Mouse (Mus musculus) adrenal gland, adult 2 months (tissue): ENCODE measurements around the gene Trp53i13. TPM values are rescaled to one million over a fixed set of nuclear protein-coding genes. Genes with fewer than 3 reads are reported as not detected.

Experiments used
- DNase-seq: peaks from one replicate; pipeline ENCODE4 v3.0.0; 2021
- polyA plus RNA-seq: library from polyadenylated mRNA; depleted of rRNA; stranded (reverse); fragments of >200 nt; gene quantifications from 2 replicates; pipeline ENCODE4 v1.2.3, GENCODE M21; 2012
- total RNA-seq, 2 experiments: library from RNA; stranded (reverse); gene quantifications; 2 replicates each; pipeline ENCODE4 v1.2.3; 2021

Gene Trp53i13
- total and polyA plus RNA-seq, 3 experiments, result 6.3 to 31.1 (median 15.6) TPM

DNA sequence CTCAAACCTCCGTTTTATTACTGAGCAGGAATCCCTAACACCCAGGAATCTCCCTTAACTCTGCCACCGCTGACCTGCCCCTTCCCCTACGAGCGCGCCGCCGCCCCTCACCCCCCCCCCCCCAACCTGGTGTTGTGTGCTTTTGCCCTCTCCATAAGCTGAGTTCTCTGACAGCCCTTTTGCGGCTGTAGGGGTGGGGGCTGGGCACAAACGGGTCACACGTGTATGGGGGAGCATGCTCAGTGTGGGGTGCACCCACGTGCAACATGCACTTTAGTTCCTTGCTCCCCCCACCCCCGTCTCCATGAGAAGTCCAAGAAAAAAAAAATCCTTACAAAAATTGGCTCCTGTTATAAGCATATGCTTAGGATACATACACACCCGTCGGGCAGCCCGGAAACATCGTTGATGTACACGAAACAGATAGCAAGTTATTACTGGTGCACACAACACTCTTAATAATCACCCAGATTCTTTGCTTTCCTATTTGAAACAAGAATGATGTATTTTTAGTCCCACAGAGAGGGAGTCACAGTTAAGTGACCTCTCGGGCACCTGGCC lies 23.4 kb downstream of the Trp53i13 start:
- DNase-seq, result peak; percentile 44

DNA sequence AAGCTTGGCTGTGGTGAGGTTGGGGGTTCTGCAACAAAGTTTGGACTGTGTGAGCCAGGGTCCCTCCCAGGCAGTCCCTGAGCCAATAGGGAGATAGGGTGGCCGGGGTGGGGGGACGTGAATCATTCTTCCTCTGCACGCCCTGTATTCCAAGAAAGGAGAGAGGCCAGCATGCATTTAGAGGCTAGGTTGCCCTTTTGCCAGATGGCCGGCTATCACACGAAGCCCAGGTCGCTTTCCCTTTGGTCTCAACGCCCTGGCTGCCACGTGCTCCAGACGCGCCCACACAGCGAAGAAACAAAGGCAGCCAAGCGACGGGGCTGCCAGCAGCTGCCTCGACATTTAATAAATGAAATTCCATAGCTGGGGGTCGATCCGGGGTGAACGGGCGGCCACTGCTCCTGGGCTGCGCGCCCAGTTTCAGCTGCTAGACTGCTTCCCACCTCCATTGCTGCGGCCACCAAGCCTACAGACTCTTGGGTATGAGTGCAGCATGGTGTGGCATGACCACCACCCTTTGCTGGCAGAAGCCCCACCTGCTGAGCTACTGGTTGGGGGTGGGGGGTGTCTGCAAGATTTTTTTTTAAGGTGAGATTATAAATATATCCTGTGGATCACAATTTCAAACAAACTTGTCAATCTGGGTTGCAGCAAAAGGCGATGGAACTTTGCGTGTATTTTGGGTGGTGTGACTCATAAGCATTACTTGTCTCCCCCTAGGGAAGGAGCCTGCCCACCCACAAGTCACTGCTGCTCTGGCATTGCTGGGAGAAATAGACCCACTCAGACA lies 24.1 kb downstream of the Trp53i13 start:
- DNase-seq, result peak; percentile 80

DNA sequence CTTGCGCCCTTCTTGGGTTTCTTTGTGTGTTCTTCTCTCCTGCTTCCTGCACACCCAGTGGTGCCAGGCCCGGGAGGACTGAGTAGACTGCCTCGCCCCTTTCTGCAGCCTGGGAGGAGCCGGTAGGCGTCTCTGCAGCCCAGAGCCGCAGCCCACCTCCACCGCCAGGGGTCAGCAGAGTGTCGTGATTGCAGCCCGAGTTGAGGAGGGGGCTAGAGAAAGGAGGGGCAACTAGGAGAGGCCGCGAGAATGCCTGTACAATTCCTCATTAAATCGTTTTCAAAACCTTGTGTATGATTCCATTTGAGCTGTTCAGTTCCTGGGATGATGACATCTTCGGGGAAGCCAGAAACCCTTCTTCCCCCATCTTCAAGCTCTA lies 24.7 kb downstream of the Trp53i13 start:
- peak; percentile 91 for DNase-seq

DNA sequence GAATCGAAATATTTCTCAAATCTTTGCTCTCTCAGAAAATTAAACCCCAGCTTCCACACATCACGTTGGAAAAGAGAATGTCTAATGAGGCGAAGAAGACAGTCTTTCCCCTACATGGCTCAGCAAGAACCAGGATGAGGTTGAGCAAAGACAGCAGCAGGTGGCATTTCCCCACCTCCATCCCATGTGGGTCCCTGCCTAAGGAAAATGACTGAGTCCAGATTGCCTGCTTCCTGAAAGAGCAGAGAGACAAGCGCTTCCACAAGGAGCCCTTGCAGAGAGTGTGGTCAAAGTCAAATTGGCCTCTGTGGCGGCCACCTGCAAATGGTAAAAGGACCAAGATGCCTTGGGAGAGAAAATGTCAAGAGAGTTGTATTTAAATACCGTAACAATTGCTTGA lies 25.3 kb downstream of the Trp53i13 start:
- DNase-seq, result no peak

DNA sequence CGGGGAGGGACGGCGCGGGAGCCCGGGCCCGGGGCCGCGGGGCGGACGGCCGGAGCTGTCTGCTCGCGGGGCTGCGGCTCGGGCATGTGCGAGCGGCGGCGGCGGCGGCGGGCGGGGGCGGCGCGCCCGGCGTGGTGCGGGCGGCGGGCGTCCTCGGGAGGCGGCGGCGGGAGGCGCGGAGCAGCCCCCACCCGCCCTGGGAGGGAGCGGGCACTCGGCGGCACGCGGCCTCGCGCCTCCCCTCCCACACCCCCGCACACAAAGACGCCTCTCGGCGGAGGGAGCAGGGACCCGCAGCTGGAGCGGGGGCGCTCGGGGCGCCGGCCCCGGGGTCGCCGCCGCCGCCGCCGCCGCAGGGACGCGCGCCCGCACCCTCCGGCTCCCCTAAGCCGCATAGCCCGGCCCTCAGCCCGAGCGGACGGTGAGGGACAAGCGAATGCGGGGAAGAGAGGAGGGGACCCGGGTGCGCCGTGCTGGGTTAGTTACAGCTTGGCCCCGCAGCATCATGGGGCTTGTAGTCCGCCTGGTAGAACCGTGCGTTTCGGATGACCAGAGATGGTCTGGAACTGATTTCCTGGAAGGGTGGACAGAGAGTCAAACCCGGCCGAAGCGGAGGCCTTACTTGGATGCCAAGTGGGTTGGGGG lies 26.1 kb downstream of the Trp53i13 start, which contains the start of gene Ankrd13b:
TSS of gene Ankrd13b (minus strand) at position 88 of the 645 bp plus-strand sequence.
- DNase-seq, result peak; percentile 87

DNA sequence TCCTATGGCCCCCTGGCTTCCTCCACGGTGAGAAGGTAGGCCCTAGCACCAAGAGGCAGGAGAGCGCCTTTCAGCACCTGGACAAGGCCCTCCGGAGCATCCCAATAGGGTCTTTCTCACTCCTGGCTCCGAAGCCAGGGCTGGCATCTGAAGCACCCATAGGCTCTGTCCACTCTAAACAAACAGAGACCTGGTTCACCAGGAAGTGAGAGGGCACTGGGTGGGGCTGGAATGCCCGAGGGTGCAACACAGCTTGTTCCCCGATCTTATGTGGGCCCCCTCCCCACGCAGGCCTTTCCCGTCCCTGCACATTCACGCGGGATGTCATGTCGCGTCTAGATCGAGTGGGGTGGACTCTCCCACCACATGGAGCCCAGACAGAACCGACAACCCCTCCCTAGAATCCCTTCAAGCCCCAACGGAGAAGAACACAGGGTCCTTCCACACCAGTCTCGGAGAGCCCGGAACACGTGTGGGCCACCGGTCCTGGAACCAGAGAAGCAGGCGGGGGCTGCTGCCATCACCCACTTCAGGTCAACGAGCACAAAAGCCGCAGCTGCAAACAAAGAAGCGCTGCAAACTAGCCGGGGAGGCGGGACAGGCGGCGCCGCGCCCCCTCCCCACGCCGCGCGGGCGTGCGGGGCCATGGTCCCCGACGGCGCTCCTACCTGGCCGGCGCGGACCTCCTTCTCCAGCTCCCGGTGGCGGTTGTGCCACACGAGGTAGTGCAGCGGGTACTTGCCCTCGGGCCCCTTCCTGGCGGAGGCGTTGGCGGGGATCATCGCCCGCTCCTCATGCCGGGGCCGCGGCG lies 26.8 kb downstream of the Trp53i13 start:
- DNase-seq, result no peak

DNA sequence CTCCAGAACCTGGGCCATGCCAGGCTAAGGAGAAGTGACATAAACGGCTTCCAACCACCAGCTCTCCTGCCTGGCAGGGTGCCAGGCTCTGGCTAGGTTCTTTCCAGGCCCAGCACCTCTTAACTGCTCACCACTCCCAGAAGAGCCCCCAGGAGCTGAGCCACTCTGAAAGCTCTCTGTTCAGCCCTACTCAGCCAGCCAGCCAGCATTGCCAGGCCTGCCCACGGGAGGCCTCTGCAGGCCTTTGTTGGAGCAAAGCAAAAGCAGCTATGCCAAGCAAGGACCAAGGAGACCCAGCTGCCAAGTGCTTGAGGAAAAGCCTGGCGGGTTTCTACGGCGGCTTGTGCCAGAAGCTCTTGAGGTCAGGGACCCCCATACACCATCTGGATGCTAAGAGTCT lies 29.0 kb downstream of the Trp53i13 start:
- no peak for DNase-seq

DNA sequence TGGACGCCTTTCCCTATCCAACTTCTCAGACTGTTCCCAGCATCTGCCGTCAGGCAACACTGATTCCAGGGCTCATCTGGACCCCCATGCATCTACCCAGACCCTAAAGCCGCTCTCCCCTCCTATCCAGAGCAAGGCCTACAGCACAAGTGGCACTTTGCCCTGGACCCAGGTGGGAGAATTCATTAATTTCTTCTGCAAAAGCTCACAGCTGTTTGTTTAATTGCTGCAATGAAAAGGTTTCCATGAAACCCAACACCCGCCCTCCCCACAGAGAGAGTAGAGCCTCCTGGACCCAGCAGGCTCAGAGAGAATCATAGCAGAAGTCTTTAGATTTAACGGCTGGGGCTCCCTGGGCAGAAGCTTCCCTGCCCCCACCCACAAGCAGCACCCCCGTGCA lies 30.6 kb downstream of the Trp53i13 start:
- no peak for DNase-seq

DNA sequence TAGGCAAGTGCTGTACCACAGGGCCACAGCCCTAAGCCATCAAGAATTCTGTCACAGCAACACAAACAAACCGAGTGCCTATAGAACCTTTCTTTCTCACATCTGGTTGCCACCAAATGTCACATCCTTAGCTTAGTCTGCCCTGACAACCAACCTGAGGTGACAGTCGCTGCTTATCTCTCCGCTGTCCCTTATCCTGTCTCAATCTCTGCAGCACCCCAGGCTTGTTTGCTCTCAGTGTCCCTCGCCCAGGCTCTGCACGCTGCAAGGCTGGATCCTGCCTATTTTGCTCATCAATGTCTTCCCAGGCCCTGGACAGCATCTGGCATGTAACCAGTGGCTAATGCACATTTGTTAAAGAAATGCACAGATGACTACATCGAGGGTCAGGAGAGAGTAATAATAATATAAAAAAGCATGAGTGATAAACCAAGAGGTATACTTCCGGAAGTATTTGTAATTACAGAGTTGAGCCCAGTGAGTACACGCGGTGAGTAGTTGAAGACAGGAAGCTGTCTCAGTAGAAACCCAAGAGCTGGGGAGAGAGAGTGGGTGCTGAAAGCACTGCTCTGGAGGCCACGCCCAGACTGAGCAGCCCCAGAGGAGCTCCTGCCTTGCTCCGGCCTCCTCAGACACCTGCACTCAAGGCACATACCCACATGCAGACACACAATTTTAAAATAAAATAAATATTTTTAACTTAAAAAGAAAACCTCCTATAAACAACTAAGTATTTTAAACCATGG lies 32.1 kb downstream of the Trp53i13 start:
- no peak for DNase-seq

DNA sequence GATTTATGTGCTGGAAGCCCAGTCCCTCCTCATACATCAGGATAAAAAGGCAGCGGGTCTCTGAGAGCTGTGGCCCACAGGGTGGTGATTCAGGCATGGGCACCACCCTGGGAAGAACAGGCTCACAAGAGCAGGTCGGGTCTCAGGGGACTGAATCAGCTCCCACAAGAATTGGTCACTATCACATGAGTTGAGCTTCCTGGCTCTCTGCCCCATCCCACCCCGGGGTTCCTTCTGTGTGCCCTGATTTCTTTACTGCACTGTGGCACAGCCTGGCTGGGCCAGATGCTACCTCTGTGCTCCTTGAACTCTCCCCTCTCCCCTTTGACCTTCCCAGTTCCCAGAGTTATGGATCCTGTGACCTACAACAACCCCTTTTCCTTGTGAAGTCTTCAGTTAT lies 32.7 kb downstream of the Trp53i13 start:
- no peak for DNase-seq

DNA sequence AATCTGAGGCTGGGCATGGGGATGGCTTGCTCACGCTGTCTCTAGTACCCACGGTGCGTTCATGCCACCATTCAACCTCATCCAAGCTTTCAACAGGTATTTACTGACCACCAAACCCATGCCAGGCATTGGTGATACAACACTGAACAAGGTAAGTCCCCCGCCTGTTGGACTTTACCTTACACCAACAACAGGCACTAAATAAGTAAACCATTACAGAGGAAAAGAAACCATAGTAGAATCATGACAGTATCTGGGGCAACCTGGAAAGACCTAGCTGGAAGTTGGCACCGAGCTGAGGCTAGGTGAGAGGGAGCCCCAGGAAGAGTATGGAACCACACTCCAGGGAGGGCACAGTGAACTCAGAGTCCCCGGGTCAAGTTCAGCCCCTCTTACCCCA lies 38.9 kb downstream of the Trp53i13 start:
- no peak for DNase-seq

DNA sequence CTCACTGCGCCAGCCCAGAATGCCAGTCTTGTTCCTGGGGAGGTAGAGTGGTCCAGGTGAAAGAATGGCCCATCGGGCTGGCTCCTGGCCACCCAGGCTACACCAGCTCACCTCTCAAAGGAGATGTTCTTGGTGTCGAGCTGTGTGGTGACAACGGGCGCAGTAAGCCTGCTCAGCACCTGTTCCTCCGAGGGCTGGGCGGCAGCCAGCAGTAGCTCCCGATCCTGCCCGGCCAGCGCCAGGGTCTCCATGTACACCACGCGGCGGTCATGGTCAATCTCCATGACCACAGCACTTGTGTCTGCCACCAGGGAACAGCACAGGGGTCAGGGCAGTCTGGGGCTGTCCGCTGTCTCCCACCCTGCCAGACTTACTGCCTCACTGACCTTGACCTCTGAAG lies 39.6 kb downstream of the Trp53i13 start:
- DNase-seq, result no peak

DNA sequence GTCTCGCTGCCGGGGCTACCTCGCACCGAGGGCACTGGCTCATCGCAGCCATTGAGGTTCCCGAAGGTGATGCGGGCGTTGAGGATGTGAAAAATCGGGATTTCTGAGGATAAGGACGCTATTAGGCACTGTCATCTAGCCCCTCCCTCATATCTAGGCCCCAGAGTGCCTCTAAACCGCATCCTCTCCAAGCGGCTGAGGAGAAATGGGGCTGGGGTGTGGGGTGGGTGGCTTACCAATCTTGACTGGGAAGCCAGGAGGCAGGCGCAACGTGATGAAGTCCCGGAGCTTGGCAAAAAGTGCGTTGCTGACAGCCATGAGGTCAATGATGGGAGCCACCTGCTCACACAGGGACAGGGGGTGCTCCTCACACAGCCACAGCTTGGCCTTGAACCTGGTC lies 43.0 kb downstream of the Trp53i13 start:
- DNase-seq, result no peak

DNA sequence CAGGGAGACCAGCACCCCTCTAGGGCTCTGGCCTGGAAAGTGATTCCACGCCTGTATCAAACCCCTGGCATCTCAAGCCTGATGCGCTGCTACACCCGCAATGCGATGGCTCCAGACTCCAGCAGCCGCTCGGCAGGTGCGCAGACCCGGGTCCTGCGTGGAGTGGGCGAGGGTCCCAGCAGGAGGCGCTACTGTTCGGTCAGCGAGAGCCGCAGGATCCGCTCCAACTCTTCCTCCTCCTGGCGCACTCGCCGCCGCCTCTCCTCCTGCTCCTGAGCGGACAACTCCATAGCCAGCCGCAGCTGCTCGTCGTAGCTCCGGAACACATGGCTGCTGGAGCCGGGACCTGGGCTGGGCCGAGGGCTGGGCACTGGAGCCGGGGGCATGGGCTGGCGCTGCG lies 44.4 kb downstream of the Trp53i13 start:
- DNase-seq, result no peak

DNA sequence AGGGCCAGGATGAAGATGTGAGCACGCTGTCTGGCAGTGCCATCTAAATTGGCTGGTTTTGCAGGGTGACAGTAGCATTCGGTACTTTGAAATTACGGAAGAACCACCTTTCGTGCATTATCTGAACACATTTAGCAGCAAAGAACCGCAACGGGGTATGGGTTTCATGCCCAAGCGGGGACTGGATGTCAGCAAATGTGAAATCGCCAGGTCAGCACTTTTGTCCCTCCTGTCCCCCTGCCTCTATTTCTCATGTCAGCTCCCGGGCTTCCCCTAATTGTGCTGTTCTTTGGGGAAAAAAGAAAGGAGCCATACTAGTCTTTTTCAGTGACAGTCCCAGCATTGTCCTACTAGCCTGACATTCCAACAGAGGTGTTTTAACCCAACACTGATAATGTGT lies 47.4 kb downstream of the Trp53i13 start:
- DNase-seq, result no peak

DNA sequence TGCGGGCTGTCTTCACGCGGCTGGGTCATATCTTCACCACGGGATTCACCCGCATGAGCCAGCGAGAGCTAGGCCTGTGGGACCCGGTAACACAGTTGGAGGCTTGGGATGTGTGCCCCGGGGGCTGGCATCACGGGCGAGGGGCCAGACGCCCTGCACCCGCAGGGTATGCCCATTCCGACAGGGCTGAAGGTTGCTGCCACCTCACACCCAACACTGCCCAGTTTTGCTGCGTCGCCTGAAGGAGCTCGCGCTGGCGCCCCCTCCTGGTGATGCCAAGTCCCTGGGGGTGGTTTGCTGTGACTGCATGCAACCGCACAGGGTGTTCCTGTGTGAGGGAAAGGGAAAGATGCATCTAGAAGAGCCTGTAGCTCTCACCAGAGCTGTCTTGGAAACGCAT lies 48.0 kb downstream of the Trp53i13 start:
- DNase-seq, result peak; percentile 85

DNA sequence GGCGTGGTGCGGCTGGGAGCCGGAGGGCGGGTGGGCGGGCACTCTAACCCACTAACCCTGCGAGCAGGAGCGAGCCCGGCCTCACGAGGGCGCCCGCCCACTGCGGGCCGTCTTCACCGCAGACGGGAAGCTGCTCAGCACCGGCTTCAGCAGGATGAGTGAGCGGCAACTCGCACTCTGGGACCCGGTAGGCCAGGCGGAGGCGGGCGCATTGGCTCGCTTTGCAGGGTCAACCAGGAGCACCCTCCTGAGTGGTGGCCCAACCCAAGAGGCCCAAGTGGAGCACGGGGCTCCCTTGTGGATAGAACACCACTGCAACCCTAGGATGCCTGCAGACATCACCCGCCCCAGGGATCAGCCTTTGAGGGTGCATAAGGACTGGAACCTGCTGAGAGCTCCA lies 48.6 kb downstream of the Trp53i13 start:
- DNase-seq, result peak; percentile 87

DNA sequence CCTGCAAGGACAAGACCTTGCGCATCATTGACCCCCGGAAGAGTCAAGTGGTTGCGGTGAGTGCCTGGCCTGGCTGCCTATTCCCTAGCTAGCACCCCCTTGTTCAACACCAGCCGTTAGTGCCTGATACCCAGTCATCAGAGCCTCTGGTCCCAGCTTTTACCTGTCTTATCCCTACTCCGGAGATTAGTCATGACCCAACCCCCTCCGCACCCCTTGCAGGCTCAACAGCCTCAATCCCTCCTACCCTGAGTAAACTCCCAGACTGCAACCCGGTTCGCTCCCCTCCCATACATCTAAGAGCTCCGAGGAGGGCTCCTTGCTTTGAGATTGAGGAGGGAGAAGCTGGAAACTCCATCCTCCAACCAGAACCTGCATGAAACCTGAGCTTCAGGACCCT lies 49.2 kb downstream of the Trp53i13 start:
- no peak for DNase-seq

DNA sequence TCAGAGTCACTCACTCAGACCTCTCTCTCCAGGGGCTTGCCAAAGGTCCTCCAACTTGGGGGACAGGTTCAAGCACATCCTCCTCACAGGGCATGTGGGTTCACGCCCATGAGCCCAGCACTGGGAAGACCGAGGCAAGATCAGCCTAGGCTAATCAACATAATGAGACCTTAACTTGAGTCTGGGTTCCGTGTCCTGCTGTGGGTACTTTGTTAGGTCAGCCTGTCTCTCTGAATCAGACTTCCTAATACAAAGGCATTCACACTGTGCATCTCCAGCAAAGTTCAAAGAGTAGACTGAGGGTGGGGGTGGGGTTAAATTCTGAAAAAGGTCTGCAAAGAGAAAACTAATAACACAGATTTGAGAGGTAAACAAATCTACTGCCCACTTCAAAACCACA lies 50.7 kb downstream of the Trp53i13 start:
- no peak for DNase-seq

DNA sequence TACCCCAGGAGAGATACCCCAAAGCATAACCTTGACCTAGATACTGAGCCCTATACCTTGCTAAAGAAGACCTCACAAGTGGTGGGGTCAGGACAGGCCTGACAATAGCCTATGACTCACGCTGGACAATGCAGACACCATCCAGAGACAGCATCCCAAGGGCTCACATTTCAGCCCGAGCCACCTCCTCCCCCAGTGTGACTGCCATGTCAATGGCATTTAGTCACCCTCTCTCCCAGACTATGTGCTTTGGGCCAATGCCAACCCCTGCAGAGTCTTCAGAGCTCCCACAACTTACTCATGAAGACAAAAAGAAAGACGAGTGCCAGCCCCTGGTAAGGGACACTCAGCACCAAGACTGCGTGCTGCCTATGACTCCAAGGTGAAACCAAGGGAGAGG lies 51.1 kb downstream of the Trp53i13 start:
- peak; percentile 85 for DNase-seq

DNA sequence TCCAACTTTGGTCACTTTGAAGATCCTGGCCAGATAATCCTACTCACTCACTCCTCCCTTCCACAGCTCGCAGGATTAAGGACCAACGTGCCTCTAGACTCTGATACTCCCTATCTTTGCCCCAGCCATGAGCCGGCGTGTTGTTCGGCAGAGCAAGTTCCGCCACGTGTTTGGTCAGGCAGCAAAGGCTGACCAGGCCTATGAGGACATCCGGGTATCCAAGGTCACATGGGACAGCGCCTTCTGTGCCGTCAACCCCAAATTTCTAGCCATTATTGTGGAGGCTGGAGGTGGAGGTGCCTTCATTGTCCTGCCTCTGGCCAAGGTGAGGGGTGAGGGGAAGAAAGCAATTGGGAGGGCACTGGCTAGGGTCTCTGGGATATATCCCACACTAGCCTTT lies 52.0 kb downstream of the Trp53i13 start:
- no peak for DNase-seq

DNA sequence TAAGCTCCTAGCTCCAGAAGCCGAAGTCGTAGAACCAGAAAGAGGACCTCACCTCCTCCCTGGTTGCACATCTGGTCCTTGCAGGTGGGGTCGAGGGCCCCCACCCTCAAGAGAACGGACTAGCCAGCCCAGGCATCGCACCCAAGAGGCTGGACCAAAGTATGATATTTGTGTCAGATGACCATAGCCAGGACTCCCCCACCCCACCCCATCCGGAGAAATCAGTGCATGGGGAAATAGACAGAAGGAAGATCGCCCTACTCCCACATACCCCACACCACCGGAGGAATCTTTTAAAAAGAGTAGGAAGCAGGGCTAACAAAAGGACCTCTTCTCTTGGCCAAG lies 52.7 kb downstream of the Trp53i13 start:
- no peak for DNase-seq
